Mouse (Mus musculus) MEL (cell line): Measurements from ENCODE around the gene Fmo6.

Experiments used
- CTCF ChIP-seq, 3 experiments: IDR thresholded peaks in 2 of 3; conservative IDR thresholded peaks in 1 of 3; 2 replicates each; pipeline ENCODE4 v1.5.1; 2011 to 2012; ENCODE audit warnings: low read length in 3 of 3, low read depth in 2 of 3, mild to moderate bottlenecking in 2 of 3, improper control_type of control experiment in 1 of 3, inconsistent platforms in 1 of 3, mixed read lengths in 1 of 3, moderate library complexity in 1 of 3; ENCODE audit not compliant: control insufficient read depth in 1 of 3, insufficient read depth in 1 of 3, poor library complexity in 1 of 3, severe bottlenecking in 1 of 3
- E2F4 ChIP-seq: IDR thresholded peaks from 2 replicates; pipeline ENCODE4 v1.6.1; 2011; ENCODE audit warnings: low read depth, low read length, improper control_type of control experiment, borderline replicate concordance
- MAFK ChIP-seq: IDR thresholded peaks from 2 replicates; pipeline ENCODE4 v1.6.1; 2011; ENCODE audit warnings: low read depth, mild to moderate bottlenecking, low read length, improper control_type of control experiment, borderline replicate concordance
- MAX ChIP-seq: IDR thresholded peaks from 2 replicates; pipeline ENCODE4 v1.6.1; 2011; ENCODE audit warnings: low read length, improper control_type of control experiment
- NELFE ChIP-seq: IDR thresholded peaks from 2 replicates; pipeline ENCODE4 v1.6.1; 2011; ENCODE audit warnings: low read depth, low read length, improper control_type of control experiment
- NRF1 ChIP-seq: IDR thresholded peaks from 2 replicates; pipeline ENCODE4 v1.6.1; 2014; ENCODE audit warnings: low read depth, mild to moderate bottlenecking, inconsistent platforms, low read length, improper control_type of control experiment, moderate library complexity; ENCODE audit not compliant: poor library complexity, insufficient read depth, severe bottlenecking
- POLR2A ChIP-seq, 2 experiments: IDR thresholded peaks; 2 replicates each; pipeline ENCODE4 v1.6.1; 2011 to 2012; ENCODE audit warnings: low read length in 2 of 2, mild to moderate bottlenecking in 2 of 2, control low read depth in 1 of 2, improper control_type of control experiment in 1 of 2, low read depth in 1 of 2, moderate library complexity in 1 of 2; ENCODE audit not compliant: control insufficient read depth in 1 of 2, insufficient read depth in 1 of 2, poor library complexity in 1 of 2
- POLR2AphosphoS5 ChIP-seq: IDR thresholded peaks from 2 replicates; pipeline ENCODE4 v1.6.1; 2012; ENCODE audit warnings: low read depth, borderline replicate concordance, mild to moderate bottlenecking, inconsistent platforms, low read length, moderate library complexity, mixed read lengths
- RCOR1 ChIP-seq: IDR thresholded peaks from 2 replicates; pipeline ENCODE4 v1.6.1; 2012; ENCODE audit warnings: low read depth, mild to moderate bottlenecking, inconsistent platforms, low read length, improper control_type of control experiment
- SMC3 ChIP-seq: IDR thresholded peaks from 2 replicates; pipeline ENCODE4 v1.6.1; 2011; ENCODE audit warnings: low read depth, low read length, improper control_type of control experiment
- USF1 ChIP-seq: IDR thresholded peaks from 2 replicates; pipeline ENCODE4 v1.6.1; 2014; ENCODE audit warnings: low read depth, mild to moderate bottlenecking, inconsistent platforms, low read length, improper control_type of control experiment, moderate library complexity
- USF2 ChIP-seq, 2 experiments: IDR thresholded peaks; 2 replicates each; pipeline ENCODE4 v1.6.1; 2011 to 2012; ENCODE audit warnings: improper control_type of control experiment in 2 of 2, low read length in 2 of 2, borderline replicate concordance in 1 of 2, inconsistent platforms in 1 of 2, low read depth in 1 of 2, mild to moderate bottlenecking in 1 of 2; ENCODE audit not compliant: insufficient read depth in 1 of 2
- ZC3H11A ChIP-seq: IDR thresholded peaks from 2 replicates; pipeline ENCODE4 v1.6.1; 2012; ENCODE audit warnings: low read depth, mild to moderate bottlenecking, inconsistent platforms, low read length, improper control_type of control experiment

DNA sequence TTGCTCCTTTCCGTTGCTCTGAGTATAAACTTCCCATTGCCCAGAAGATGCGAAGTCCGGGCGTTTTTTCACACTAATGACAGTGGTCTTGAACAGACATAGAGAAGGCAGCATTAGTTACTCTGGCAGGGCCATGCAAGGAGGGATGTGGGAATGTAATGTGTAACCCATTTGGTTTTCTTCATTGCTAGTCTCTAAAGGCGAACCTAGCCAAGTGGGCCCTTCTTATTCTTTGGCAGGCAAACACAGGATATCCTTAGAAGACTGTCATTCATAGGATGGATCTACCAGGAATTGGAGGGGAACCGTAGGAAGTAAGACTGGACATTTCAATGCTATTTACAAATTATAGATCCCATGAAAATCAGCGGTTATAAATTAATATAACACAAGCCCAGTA, 49.7 kb downstream of the Fmo6 start:
- no peak for TF ChIP-seq POLR2A (IDR thresholded peaks at IDR 0.05; ENCODE audit: control insufficient read depth in 1 of 2, insufficient read depth in 1 of 2, low read depth in 1 of 2, low read length in 2 of 2, poor library complexity in 1 of 2)
- no peak for TF ChIP-seq CTCF (IDR thresholded peaks at IDR 0.05 in 2 of 3, conservative IDR thresholded peaks at IDR 0.05 in 1 of 3; ENCODE audit: control insufficient read depth in 1 of 3, insufficient read depth in 1 of 3, low read depth in 2 of 3, low read length in 3 of 3, poor library complexity in 1 of 3, severe bottlenecking in 1 of 3)
- no peak for TF ChIP-seq ZC3H11A
- TF ChIP-seq NRF1, result no peak
- no peak for TF ChIP-seq MAX
- TF ChIP-seq USF1, result no peak
- TF ChIP-seq NELFE, result no peak
- TF ChIP-seq SMC3, result no peak
- TF ChIP-seq E2F4, result no peak
- no peak for TF ChIP-seq USF2 (IDR thresholded peaks at IDR 0.05; ENCODE audit: borderline replicate concordance in 1 of 2, insufficient read depth in 1 of 2, low read depth in 1 of 2, low read length in 2 of 2)
- no peak for TF ChIP-seq POLR2AphosphoS5
- TF ChIP-seq MAFK, result no peak
- TF ChIP-seq RCOR1, result no peak
